Mouse (Mus musculus): ENCODE results near the gene Apbb2. TPM values are rescaled to one million over a fixed set of nuclear protein-coding genes. Genes with fewer than 3 reads are reported as not detected.
A peak's percentile ranks its signal among the peaks of the same experiment; 100 is the strongest.

Gene Apbb2
- polyA plus RNA-seq, 1 experiment from 2014 or later, result 115 TPM

GRCm38 (mm10) chr5:66337025-66337968 lies 281.3 kb downstream of the Apbb2 start:
- peak; percentile 77 for ATAC-seq (replicated peaks)
- peaks cover 57% of the 10 kb centered on the region for H3K4me1 ChIP-seq
- peak overlapping the region; percentile 60 for H3K4me3 ChIP-seq
- peak overlapping the region; percentile 62 for H3K9ac ChIP-seq
- H3K36me3 ChIP-seq (replicated peaks), result no peaks in the 10 kb centered on the region
- no peaks in the 10 kb centered on the region for H3K27me3 ChIP-seq (replicated peaks)
- peak overlapping the region; percentile 94 for H3K4me2 ChIP-seq
- H3K9me3 ChIP-seq, result no peaks in the 10 kb centered on the region
- 3% methylated on average over 38 of the region's 38 CpGs for WGBS
- H3K27ac ChIP-seq, result peak overlapping the region; percentile 82

- Histone ChIP-seq H3K4me1 (peaks cover 27% of the 10 kb centered on the region), H3K27ac (no peak overlapping the region), H3K27me3 (replicated peaks) (no peaks in the 10 kb centered on the region), H3K4me2 (no peak overlapping the region), H3K4me3 (no peak overlapping the region), H3K9ac (no peak overlapping the region), H3K36me3 (replicated peaks) (no peaks in the 10 kb centered on the region), H3K9me3 (no peaks in the 10 kb centered on the region)
- 95% methylated on average over 6 of the region's 6 CpGs for WGBS
- ATAC-seq (replicated peaks), result no peak
Measured at GRCm38 (mm10) chr5:66330806-66331205, 287.8 kb downstream of the Apbb2 start.

- Histone ChIP-seq H3K4me1 (peaks cover 32% of the 10 kb centered on the region), H3K36me3 (replicated peaks) (no peaks in the 10 kb centered on the region), H3K27me3 (replicated peaks) (no peaks in the 10 kb centered on the region), H3K9ac (no peak overlapping the region), H3K4me3 (no peak overlapping the region), H3K4me2 (peak overlapping the region; percentile 45; the same call in 1 of the 2 replicates), H3K27ac (peak overlapping the region; percentile 75), H3K9me3 (no peaks in the 10 kb centered on the region)
- 55% methylated on average over 7 of the region's 7 CpGs for WGBS
- ATAC-seq (replicated peaks), result no peak
Measured at GRCm38 (mm10) chr5:66328766-66329165, 289.8 kb downstream of the Apbb2 start.

- Histone ChIP-seq H3K9me3 (no peaks in the 10 kb centered on the region), H3K4me3 (peak overlapping the region; percentile 23), H3K9ac (peak overlapping the region; percentile 36; the same call in 1 of the 2 replicates), H3K4me1 (peaks cover 32% of the 10 kb centered on the region), H3K36me3 (replicated peaks) (no peaks in the 10 kb centered on the region), H3K4me2 (peak overlapping the region; percentile 45), H3K27me3 (replicated peaks) (no peaks in the 10 kb centered on the region), H3K27ac (peak overlapping the region; percentile 75)
- peak; percentile 93 for ATAC-seq (replicated peaks)
- WGBS, result 6% methylated on average over 19 of the region's 19 CpGs
Measured at GRCm38 (mm10) chr5:66327949-66328726, 290.4 kb downstream of the Apbb2 start.

- Histone ChIP-seq H3K9ac (no peak overlapping the region), H3K4me3 (no peak overlapping the region), H3K27ac (no peak overlapping the region), H3K9me3 (no peaks in the 10 kb centered on the region), H3K36me3 (replicated peaks) (no peaks in the 10 kb centered on the region), H3K27me3 (replicated peaks) (no peaks in the 10 kb centered on the region), H3K4me2 (no peak overlapping the region), H3K4me1 (peaks cover 32% of the 10 kb centered on the region)
- WGBS, result 82% methylated on average over 7 of the region's 7 CpGs
- no peak for ATAC-seq (replicated peaks)
Measured at GRCm38 (mm10) chr5:66326395-66326794, 292.2 kb downstream of the Apbb2 start.

- Histone ChIP-seq H3K27ac (no peak overlapping the region), H3K27me3 (replicated peaks) (no peaks in the 10 kb centered on the region), H3K4me1 (peaks cover 36% of the 10 kb centered on the region), H3K9ac (no peak overlapping the region), H3K4me3 (no peak overlapping the region), H3K36me3 (replicated peaks) (no peaks in the 10 kb centered on the region), H3K9me3 (no peaks in the 10 kb centered on the region), H3K4me2 (no peak overlapping the region)
- WGBS, result 87% methylated on average over 11 of the region's 11 CpGs
- ATAC-seq (replicated peaks), result no peak
Measured at GRCm38 (mm10) chr5:66323603-66324002, 295.0 kb downstream of the Apbb2 start.

GRCm38 (mm10) chr5:66323131-66323530 lies 295.5 kb downstream of the Apbb2 start:
- Histone ChIP-seq H3K4me3 (no peak overlapping the region), H3K4me1 (peaks cover 32% of the 10 kb centered on the region), H3K27ac (no peak overlapping the region), H3K9me3 (no peaks in the 10 kb centered on the region), H3K27me3 (replicated peaks) (no peaks in the 10 kb centered on the region), H3K36me3 (replicated peaks) (no peaks in the 10 kb centered on the region), H3K9ac (no peak overlapping the region), H3K4me2 (no peak overlapping the region)
- WGBS, result 85% methylated on average over 4 of the region's 4 CpGs
- no peak for ATAC-seq (replicated peaks)

- WGBS, result 12% methylated on average over 14 of the region's 14 CpGs
- peak; percentile 53; the same call in 1 of the 2 replicates for ATAC-seq (replicated peaks)
- peaks cover 20% of the 10 kb centered on the region for H3K4me1 ChIP-seq
- no peaks in the 10 kb centered on the region for H3K27me3 ChIP-seq (replicated peaks)
- no peak overlapping the region for H3K4me3 ChIP-seq
- no peaks in the 10 kb centered on the region for H3K9me3 ChIP-seq
- no peaks in the 10 kb centered on the region for H3K36me3 ChIP-seq (replicated peaks)
- H3K27ac ChIP-seq, result peak overlapping the region; percentile 76
- no peak overlapping the region for H3K9ac ChIP-seq
- peak overlapping the region; percentile 18 for H3K4me2 ChIP-seq
Measured at GRCm38 (mm10) chr5:66319827-66320404, 298.7 kb downstream of the Apbb2 start.

GRCm38 (mm10) chr5:66319341-66319740 lies 299.2 kb downstream of the Apbb2 start:
- peak overlapping the region; percentile 18 for H3K4me2 ChIP-seq
- no peak overlapping the region for H3K9ac ChIP-seq

GRCm38 (mm10) chr5:66315791-66316190 lies 302.8 kb downstream of the Apbb2 start:
- Histone ChIP-seq H3K9me3 (no peaks in the 10 kb centered on the region), H3K4me2 (no peak overlapping the region), H3K36me3 (replicated peaks) (no peaks in the 10 kb centered on the region; the same call in 1 of the 2 replicates), H3K4me3 (no peak overlapping the region), H3K27ac (no peak overlapping the region), H3K27me3 (replicated peaks) (no peaks in the 10 kb centered on the region), H3K4me1 (peaks cover 12% of the 10 kb centered on the region), H3K9ac (no peak overlapping the region)
- ATAC-seq (replicated peaks), result no peak
- WGBS, result 94% methylated on average over 5 of the region's 5 CpGs

More at GRCm38 (mm10) chr5:66319341-66319740, 299.2 kb downstream of the Apbb2 start:
- Histone ChIP-seq H3K4me1 (peaks cover 16% of the 10 kb centered on the region), H3K4me3 (no peak overlapping the region), H3K27me3 (replicated peaks) (no peaks in the 10 kb centered on the region), H3K36me3 (replicated peaks) (no peaks in the 10 kb centered on the region), H3K9me3 (no peaks in the 10 kb centered on the region), H3K27ac (peak overlapping the region; percentile 76)
- 71% methylated on average over 6 of the region's 6 CpGs for WGBS
- peak; percentile 32; the same call in 1 of the 2 replicates for ATAC-seq (replicated peaks)

GRCm38 (mm10) chr5:66310806-66311205 lies 307.8 kb downstream of the Apbb2 start:
- Histone ChIP-seq H3K9me3 (no peaks in the 10 kb centered on the region), H3K4me1 (no peaks in the 10 kb centered on the region), H3K27ac (no peak overlapping the region), H3K36me3 (replicated peaks) (peaks cover 4% of the 10 kb centered on the region; the same call in 1 of the 2 replicates), H3K9ac (no peak overlapping the region), H3K4me2 (no peak overlapping the region), H3K4me3 (no peak overlapping the region), H3K27me3 (replicated peaks) (no peaks in the 10 kb centered on the region)
- ATAC-seq (replicated peaks), result no peak
- 93% methylated on average over 11 of the region's 11 CpGs for WGBS

- Histone ChIP-seq H3K27ac (no peak overlapping the region), H3K9ac (no peak overlapping the region), H3K4me2 (no peak overlapping the region), H3K36me3 (replicated peaks) (peaks cover 4% of the 10 kb centered on the region; the same call in 1 of the 2 replicates), H3K9me3 (no peaks in the 10 kb centered on the region), H3K27me3 (replicated peaks) (no peaks in the 10 kb centered on the region), H3K4me1 (no peaks in the 10 kb centered on the region), H3K4me3 (no peak overlapping the region)
- no peak for ATAC-seq (replicated peaks)
- 48% methylated on average over 9 of the region's 9 CpGs for WGBS
Measured at GRCm38 (mm10) chr5:66310328-66310727, 308.3 kb downstream of the Apbb2 start.

Measured in midbrain, embryonic 15.5 days (tissue).